Mouse (Mus musculus) adrenal gland, postnatal 4 days (tissue): ENCODE measurements around the gene Ubr4. TPM values are rescaled to one million over a fixed set of nuclear protein-coding genes. Genes with fewer than 3 reads are reported as not detected.

Experiments
- DNase-seq, 2 experiments: peaks; one replicate each; pipeline ENCODE4 v3.0.0; 2021 to 2022; ENCODE audit warnings: low spot score in 2 of 2, mixed read lengths in 2 of 2
- long read RNA-seq, 2 experiments: library from polyadenylated mRNA; stranded (forward); transcript quantifications; one replicate each; pipeline ENCODE4 v2.0.0; 2021
- total RNA-seq, 2 experiments: library from RNA; stranded (reverse); gene quantifications; 2 replicates each; pipeline ENCODE4 v1.2.3; 2021

The Ubr4 gene
- total RNA-seq = 100 to 1,000 TPM; 114 to 124 TPM
- long read RNA-seq, experiment 1, partial matches to known transcripts = 4 of 8 reads
- long read RNA-seq, experiment 1, other reads (novel, unspliced or antisense) = 4 of 8 reads
- long read RNA-seq, experiment 2, partial matches to known transcripts = 9 of 14 reads
- long read RNA-seq, experiment 2, other reads (novel, unspliced or antisense) = 5 of 14 reads

DNA sequence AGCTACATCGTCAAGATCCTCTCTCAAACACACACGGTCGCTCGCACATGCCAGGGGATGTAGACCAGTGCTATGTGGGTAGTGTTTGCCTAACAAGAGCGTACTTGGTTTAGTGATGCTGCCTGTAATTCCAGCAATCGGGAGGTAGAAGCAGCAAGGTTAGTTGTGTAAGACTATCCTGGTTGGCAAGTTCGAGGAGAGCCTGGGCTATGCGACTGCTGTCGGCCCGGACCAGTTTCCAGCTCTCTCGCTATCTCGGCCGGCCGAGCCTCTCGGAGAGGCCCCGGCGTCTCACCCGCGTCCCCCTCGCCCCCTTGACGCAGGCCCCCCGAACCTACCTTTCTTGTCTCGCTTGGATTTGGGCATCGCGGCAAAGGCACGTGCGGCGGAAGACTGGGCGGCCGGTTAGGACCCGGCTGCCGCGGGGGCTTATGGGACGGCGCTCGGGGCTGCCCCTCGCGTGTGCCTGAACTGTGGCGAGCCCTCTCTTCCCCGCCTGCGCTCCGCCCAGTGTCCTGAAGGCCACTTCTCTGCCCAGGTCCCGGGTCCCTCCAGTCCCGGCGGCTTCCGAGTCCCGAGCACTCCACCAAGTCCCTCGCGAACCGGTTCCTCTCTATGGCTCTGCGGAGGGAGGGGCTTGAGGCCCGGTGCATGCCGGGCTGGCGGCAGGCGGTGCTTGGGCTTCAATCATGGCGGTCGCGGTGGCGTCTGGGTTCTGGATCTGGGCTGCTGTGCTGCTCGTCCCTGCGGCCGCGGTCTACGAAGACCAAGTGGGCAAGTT is at the start of gene Ubr4, which contains the start of the genes Mrto4 and Emc1:
Gene Ubr4, plus strand, starts transcription at position 679 of the 781 bp plus-strand sequence.
Gene Mrto4, minus strand, starts transcription at position 646 of the 781 bp plus-strand sequence.
Gene Emc1, plus strand, starts transcription at position 657 of the 781 bp plus-strand sequence.
- DNase-seq = peak; percentile 63 to 80

DNA sequence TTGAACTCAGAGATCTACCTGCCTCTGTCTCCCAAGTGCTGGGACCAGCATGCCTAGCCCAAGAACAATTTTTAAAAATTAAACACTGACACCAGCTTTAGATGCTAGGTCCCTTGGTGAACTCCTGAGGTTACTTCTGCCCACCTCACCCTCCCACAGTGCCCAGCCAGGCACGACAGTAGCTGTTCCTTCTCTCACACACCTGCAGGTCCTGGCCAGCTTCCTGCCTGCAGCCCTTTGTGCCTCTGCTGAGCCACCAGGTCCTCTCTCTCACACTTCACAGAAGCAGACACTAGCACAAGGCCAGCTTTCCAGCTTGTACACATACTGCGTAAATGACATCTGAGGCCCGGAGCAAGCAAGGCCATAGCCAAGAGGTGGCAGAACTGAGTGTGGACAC is 46.9 kb upstream of the Ubr4 start:
- DNase-seq = no peak

DNA sequence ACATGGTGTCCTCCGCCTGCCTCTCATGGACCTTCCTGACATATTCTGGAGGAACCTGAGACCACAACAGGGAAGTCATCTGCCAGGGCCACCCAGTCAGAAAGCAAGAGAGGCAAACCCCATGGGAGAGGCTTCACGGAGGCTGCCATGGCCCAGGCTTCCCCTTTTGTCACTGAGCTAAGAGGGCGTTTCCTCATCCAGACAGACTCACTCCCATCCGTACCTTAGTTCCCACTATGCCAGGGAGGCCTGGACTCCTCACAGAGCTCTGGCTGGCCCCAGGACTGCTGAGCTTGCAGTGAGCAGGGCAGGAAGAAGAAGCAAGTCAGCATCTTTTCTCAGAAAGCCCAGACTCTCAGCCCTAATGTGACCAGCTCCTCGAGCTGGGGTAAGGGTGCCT is 44.5 kb upstream of the Ubr4 start:
- DNase-seq = no peak

DNA sequence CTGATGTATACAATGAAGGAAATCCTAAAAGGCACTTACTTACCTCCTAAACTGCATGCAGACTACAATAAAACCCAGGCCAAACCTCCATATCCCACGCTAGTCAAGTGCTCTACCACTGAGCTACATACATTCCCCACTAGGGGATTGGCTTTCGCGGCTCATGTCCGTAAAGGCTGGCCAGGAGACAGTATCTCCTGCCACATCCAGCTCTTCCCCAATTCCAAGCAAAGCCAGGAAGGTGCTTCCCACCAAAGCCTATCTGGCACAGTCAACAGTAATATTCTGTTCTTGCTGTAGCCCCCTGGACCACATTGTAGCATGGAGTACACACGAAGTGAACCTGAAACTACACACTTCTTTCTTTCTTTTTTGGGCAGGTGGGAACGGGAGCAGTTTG is 42.8 kb upstream of the Ubr4 start:
- DNase-seq = no peak

DNA sequence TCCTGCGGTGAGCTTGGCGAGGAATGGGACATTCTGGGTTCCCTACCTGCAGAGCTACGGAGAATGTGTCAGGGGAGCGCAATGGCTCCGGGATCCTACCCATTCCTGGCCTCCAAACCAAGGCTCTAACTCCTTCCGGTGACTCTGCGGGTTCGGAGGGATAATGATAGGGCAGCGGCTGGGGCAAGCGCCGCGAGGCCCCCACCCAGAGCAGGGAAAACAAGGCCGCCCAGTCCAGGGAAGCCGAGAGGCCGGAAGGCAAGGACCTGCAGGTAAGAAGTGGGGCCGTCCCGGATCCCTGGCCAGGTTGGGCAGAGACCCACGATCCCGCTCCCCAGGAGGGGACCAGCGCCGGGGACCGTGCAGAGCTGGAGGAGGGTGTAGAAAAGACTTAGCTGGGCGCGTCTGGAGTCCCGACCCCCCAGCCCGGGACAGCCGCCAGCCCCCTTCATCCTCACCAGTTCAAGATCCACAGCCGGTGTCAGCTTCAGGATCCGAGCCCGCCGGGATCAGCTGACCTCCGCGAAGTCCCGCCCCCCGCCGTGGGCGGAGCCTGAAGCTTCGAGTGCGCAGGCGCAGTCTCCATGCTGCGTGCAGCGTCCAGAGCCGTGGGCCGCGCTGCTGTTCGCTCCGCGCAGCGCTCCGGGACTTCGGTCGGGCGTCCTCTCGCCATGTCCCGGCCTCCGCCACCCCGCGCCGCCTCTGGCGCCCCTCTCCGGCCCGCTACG is 42.1 kb upstream of the Ubr4 start, which contains the start of the genes Pqlc2 and Akr7a5:
Gene Pqlc2, minus strand, starts transcription at position 538 of the 728 bp plus-strand sequence.
Gene Akr7a5, plus strand, starts transcription at position 574 of the 728 bp plus-strand sequence.
- peak; percentile 96 to 98 for DNase-seq

DNA sequence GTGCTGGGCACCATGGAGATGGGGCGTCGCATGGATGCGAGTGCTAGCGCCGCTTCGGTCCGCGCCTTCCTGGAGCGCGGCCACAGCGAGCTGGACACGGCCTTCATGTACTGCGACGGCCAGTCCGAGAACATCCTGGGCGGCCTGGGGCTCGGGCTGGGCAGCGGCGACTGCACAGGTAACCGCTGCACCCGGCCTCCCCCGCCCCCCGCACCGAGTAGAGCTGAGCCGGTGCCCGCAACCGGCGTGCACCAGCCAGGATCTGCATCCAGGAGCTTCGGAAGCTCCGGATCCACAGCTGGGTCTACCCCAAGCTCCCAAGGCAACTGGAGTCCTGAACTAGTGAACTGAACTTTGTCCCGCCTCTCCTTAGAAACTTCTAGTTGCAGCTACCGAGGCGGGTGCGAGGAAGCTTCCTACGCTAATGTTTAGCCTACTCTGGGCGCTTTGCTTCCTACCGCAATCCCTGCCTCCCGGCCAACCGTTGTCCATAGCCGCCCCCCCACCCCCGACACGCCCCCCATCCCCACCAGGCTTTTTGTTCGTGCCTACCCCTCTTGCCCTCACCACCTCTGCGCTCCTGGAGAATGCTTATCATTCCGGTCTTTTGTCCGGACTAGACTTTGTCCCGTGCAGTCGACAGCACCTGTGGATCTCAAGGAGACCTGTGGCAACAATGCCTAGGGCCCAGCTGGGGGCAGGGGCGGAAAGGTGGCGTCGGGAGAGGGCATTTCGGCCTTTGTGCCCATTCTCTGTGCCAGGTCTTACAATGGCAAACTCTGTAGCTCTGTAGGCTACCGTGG is 41.3 kb upstream of the Ubr4 start:
- no peak for DNase-seq

DNA sequence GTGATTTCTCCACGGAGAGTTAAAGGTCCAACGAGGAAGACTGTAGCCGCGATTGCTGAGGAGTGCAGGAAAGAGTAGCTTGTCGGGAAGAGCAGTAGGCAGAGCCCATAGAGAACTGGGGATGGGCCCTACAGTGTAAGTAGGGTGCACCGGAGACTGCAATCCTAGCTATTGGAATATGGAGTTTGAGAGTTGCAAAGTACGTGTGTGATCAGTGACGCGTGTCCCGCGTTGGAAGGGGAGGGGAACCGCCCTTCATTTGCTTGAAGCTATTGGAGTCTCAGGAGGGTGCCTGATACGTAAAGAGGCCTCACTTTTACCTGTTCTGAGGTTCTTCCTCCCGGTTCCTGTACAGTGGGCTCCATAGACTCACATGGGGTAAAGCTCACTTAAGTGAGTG is 40.7 kb upstream of the Ubr4 start:
- no peak for DNase-seq

DNA sequence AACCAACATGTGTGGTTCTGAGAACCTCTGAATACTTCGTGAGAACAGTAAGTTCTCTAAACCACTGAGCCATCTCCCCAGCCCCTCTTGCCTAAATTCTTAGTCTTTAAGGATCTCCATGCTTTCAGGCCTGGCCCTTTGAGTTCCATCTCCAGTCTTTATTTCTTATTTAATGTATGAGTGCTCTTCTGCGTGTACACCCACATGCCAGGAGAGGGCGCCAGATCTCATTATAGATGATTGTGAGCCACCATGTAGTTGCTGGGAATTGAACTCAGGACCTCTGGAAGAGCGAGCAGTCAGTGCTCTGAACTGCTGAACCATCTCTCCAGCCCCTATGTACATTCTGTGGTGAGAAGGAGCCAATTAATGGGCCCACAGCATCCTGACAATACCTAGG is 39.8 kb upstream of the Ubr4 start:
- DNase-seq = no peak

DNA sequence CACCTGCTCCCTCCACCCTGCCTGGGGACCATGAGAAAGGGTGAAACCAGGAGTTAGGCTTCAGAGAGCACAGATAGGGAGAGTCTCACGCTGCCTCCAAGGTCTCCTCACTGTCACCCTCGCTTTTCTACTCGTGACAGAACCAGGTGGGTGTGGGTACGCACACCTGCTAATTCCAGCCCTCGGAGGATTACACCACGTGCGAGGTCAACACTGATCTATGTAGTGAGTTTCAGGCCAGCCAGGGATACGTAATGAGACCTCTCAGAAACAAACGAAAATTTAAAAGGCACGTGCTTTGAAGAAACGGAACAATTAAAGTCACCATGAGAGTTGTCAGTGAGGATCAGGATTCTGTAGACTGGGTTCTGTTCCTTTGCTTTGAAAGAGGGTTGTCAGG is 34.0 kb upstream of the Ubr4 start:
- DNase-seq = no peak

DNA sequence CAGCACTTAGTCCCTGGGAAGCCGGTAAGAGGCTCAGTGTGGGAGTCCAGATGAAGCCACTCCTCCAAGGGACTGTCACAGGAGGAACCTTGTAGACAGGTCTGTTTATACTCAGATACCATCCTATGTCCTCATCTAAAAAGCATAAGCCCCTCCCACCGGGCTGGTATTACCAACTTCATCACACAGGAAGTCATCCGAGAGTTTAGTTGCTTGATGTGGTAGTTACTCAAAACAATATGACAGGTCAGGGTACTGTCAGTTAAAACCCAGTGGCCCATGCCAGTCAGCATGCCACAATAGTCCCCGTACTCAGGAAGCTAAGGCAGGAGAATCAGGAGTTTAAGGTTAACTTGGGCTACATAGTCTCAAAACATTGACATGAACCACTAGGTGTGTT is 32.7 kb upstream of the Ubr4 start:
- no peak for DNase-seq

DNA sequence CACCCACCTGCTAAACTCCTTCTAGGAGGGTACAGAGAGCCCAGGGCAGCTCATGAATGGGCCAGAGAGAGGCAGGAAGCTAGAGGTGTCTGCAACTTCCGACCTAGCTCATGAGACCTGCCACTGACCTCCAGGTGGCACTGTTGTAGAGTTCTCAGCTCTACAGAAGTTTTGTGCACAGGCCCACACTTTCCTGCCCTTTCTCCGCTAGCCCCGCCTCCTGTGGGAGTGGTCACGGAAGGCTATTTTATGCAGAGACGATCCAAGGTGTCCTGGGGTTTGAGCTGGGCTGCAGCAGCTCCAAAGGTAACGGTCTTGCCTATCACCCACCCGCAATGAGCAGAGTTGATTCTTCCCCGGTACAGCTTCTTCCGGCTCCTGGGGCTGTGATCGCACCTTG is 21.8 kb upstream of the Ubr4 start:
- peak in 1 of 2 experiments; percentile 56 for DNase-seq

DNA sequence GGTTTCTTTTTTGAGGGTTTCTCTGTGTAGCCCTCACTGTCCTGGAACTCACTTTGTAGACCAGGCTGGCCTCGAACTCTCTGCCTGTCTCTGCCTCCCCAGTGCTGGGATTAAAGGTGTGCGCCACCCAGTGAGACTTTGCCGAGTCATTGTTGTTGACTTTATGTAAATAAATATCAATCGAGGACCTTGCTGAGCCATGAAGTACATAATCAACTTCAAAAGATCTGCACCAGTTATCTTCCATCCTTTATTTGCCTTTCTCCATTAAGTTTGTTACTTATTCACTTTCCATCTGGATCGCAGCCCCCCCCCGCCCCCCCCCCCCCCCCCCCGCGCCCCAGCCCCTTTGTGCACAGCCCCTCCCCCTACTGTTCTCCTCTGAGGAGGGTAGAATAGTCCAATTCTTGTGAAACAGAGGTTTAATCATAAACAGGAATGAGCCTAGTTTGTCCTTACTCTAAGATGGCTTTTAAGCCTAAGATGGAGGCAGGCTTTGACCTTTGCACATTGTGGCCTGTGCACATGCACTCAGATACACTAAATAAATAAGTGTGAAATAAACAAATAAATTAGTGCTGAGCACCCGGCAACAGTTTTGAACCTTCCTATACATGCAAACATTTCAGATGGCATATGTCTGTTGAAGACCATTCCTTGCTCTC is 17.6 kb upstream of the Ubr4 start:
- no peak for DNase-seq

DNA sequence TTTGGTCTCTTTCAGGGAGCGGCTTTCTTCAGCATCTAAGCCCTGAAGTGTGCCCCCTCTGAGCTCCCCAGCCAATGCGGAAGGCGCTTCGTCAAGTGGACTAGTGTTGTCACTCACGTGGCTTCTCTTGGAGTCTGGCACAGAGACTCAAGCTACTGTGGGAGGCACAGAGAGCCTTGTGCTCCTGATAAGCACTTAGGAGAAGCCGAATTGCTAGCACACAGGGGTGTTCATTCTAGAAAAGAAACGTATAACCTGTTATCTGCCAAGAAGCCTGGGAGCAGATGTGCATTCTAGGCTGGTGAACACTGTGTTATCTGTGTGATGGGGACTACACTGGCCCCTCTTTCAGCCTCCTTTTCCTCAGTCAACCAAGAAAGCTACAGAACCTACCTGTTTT is 16.9 kb upstream of the Ubr4 start:
- no peak for DNase-seq

DNA sequence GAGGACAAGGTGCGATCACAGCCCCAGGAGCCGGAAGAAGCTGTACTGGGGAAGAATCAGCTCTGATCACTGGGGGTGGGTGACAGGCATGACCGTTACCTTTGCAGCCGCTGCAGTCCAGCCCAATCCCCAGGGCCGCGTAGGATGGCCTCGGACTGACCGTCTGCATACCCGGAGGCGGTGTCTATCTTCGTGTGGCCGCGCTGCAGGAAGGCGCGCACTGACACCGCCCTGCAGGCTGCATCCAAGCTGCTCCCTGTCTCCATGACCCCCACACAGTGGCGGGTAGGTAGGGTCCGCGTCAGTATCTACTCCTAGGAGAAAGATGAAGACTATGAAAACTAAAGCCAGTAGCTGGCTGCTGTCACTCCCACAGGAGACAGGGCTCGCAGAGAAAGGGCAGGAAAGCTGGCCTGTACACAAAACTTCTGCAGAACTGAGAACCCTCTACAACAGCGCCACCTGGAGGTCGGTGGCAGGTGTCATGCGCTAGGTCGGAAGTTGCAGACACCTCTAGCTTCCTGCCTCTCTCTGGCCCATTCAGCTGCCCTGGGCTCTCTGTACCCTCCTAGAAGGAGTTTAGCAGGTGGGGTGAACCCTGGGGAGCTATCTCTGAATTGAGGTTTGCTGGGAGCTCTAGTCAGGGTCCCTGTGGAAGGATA is 15.5 kb upstream of the Ubr4 start:
- DNase-seq = peak; percentile 57 to 68

DNA sequence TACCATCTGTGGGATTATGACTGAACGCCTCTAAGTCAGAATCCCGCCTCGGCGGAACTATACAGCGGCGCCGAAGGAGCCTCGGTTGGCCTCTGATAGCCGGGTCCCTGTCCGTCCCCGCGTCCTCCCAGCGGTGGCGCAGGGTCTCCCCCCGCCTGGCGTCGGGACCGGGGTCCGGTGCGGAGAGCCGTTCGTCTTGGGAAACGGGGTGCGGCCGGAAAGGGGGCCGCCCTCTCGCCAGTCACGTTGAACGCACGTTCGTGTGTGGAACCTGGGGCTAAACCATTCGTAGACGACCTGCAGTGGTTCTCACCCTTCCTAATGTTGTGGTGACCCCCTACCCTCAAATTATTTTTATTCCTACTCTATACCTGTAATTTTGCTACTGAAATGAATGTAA is 14.3 kb upstream of the Ubr4 start:
- no peak for DNase-seq

DNA sequence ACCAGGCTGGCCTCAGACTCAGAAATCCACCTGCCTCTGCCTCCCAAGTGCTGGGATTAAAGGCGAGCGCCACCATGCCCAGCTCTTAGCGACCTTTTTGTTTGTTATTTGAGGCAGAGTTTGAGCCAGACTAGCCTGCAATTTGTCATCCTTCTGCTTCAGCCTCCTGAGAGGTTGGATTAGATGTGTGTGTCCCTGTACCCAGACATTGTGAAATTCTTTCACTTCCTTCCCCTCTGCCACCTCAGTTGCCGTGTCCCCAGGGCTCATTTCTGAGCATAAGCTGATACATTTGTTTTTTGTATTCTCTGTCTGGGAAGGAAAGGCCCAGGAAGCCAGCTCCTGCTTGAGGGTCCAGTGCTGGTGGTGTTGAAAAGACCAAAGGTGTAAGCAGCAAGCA is 11.6 kb upstream of the Ubr4 start:
- no peak for DNase-seq

DNA sequence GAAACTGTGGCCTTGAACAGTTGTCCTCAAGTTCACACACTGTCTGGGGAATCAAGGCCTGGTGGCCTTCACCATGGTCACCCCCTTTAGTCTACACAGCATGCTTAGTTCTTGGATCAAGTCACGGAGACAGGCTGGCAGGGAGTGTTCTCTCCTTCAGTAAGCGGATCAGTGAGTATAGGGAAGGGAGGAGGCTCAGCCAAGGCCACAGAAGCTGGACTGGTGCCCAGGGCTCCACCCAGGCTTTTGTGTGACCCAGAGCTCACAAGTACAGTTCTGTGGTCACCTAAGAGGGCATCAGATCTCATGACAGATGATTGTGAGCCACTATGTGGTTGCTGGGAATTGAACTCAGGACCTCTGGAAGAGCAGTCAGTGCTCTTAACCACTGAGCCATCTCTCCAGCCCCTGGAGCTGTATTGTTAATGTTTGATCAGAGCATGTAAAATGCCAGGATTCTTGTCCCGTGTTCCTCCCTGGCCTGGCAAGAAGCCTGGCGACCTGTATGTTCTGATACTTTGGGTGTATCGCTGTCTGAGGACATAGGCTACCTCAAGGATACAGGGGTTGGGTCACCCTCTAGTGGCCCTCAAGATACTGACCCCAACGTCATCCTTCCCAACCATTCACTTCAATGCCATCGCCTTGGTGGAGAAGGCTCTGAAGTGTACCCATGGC is 10.7 kb upstream of the Ubr4 start:
- DNase-seq = peak; percentile 42 to 63

DNA sequence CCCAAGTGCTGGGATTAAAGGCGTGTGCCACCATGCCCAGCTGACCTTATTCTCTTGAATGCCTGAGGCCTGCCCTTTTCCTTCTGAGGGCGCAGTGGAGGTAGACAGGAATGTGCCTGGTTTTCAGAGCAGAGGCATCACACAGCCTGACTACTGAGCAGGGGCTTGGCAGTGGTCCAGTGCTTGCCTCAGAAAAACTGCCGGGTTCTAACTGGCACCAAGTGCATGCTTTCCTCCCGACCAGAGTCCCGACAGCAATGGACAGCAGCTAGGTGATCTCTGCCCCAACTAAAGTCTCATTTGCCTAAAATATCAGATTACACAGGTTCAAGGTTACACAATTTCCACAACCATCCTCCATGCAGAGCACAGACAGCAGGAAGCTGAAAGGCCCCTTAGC is 8.7 kb upstream of the Ubr4 start:
- DNase-seq = no peak

DNA sequence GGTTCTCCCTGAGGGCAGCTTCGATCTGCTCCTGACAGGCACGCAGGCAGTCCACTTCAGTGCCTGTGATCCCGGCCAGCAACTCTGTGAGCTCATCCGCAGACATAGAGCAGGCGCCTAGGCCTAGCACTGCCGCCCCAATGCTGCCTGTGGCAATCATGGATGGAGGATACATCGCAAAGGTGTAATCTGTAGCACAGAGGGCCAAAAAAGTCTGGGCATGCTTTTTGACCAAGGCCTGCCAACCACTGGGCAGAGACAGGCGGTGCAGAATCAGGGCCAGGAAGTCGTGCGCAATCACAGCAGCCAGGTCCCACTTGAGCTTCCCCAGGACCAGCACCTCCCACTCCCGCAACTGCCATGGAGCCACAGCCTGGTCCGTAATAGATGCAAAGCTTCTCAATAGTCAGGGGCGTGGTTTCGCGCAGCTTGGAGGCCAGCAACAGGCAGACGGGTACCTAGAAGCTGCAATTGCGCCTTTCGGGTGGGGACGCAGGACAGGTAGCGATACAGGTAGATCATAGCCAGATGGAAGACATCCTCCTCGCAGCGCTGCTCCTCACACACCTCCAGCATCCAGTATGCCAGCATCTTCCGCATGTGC is 6.9 kb upstream of the Ubr4 start:
- DNase-seq = no peak
